Mouse (Mus musculus): Measurements from ENCODE around the gene Nacad. TPM values are rescaled to one million over a fixed set of nuclear protein-coding genes. Genes with fewer than 3 reads are reported as not detected.

Nacad gene
- total RNA-seq, 2 experiments from 2014 or later = 0.62 to 1.2 TPM

DNA sequence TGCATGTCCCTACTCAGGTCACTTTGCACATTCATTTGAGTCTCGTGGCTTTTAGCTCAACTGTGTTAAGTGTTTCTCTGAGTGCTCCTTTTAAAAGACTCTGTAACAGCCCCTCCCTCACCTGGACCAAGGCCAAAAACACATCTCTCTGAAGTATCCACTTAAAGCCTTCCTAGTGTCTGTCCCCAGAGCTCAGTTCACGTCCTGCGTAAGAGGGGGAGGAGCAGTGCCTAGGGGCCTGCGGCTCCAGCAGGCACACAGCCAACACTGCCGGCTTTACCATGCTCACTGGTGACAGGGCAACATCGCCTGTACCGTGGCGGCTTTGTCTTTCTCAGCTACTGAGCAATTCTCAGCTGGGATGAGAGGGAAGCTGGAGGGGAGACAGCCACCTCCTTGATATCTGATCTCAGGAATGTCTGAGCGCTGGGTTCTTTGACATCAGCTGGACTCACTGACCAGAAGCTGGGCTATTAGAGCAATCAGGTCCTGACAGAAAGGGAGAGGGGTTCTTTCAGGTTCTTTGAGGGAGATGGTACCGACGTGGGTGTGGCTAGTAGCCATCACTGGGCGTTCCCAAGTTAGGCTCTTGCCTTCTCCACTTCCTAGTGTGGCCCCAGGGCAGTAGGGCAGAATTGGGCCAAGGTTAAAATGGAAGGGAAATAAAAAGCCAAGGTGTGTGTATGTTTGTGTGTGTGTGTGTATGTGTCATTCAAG is 1.8 kb downstream of the Nacad start:
- DNase-seq = peak in 1 of 2 experiments; percentile 51

DNA sequence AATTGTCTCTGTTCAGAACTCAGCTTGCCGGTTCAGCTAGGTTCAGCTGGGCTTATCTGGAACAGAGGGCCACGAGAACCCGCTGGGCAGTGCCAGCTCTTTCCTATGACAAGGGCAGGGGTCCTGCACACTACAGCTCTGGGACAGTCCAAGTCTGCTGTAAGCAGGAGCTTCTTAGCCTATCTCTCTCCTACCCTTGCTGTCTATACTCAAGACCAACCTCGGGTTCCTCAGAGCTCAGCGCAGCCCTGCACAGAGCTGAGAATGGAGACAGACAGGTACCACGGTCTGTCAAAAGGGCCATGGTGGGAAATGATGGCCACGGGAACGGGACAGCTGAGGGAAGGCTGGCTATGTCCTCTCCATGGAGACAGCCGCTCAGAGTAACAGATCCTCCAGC is 2.6 kb downstream of the Nacad start:
- DNase-seq = no peak

DNA sequence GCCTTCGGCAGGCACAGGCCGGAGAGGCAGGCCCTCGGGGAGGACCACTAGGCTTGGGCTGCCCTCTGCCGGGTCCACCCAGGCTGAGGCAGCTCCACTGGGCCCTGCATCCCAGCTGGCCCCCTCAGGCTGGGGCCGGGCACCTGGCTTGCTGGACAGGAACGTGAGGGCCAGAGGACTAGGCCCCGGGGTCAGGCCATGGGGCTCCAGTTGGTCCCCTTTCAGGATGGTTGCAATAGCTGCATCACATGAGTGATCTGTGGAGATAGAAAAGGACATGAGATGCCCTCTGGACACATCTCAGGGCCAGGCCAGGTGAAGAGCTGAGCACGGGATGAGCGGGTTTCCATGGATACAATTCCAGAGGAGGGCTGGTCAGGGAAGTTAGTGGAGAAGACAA is 3.2 kb downstream of the Nacad start:
- DNase-seq = no peak

DNA sequence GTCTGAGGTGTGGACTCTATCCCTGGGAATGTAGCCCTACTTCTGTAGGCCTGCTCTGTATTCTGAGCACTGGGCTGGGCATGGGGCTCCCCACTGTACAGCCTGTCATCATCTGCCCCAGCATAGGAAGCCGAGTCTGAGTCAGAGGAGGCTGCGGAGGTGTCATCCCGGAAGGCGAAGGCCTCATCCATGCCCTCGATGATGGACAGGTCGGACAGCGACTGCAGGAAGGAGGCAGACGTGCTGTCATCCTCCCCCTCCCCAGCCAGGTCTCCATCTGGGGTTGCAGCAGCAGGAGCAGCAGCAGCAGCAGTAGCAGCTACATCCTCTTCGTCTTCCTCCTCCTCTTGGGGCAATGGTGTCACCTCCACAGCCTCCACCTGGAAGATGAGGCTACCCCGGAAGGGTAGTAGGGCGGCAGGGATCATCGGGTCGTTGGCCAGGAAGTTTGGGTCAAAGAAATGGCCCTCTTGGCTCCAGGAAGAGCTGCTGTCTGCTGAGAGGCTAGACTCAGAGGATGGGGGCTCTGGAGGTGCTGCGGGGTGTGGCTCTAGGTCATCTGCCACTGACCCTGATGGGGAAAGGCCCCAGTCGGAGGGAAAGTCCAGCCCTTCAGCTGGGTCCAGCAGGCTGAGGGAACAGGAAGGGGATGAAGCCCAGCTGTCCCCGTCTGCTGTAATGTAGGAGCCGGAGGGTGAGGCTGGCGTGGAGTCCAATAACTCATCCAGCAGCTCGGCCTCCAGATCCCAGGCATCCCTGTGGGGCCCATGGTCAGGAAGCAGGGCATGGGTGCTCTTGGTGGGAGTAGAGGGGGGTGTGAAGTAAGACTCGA is 4.0 kb downstream of the Nacad start:
- DNase-seq = no peak

DNA sequence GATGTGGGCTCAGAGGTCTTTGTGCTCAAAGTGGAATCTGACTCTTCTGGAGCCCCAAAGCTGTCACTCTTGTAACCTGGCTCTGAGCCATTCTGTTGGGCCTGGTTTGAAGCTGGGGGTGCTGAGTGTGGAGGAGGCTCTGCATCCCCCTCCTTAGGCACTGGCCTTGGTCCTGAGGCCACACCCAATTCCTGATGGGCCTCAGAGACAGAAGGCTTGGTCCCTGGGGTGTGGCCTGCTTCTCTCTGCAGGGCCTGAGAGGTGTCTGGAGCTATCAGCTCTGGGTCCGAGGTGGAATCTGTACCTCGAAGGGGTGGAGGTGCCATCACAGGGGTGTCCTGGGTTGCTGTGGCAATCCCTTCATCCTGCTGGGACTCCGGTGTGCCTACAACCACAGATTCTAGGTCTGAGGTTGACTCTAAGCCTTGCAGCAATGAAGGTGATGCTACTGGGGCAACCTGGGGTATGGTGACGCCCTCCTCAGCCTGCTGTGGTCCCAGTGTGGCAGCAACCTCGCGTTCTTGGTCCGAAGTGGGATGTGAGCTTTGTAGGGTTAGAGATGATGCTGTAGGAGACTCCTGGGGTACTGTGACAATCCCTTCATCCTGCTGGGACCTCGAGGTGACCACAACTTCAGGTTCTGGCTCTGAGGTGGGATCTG is 5.4 kb downstream of the Nacad start:
- no peak for DNase-seq

DNA sequence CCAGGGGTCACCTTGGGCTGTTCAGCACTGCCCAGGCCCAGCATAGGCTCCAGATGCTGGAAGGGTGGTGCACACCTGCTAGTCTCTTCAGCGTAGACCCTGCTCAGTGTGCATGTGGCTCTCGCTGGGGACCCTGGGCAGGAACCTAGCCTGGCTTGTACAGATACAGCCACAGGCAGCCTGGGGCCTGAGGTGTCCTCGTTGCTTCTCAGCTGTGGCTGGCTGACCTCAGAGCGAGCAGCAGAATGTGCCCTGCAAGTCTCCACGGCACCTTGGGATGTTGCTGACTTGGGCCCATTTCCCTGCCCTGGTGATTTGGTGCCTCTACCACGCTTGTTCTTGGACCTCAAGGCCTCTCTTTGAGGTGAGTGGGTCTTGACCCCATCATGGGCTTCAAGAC is 6.0 kb downstream of the Nacad start:
- no peak for DNase-seq

DNA sequence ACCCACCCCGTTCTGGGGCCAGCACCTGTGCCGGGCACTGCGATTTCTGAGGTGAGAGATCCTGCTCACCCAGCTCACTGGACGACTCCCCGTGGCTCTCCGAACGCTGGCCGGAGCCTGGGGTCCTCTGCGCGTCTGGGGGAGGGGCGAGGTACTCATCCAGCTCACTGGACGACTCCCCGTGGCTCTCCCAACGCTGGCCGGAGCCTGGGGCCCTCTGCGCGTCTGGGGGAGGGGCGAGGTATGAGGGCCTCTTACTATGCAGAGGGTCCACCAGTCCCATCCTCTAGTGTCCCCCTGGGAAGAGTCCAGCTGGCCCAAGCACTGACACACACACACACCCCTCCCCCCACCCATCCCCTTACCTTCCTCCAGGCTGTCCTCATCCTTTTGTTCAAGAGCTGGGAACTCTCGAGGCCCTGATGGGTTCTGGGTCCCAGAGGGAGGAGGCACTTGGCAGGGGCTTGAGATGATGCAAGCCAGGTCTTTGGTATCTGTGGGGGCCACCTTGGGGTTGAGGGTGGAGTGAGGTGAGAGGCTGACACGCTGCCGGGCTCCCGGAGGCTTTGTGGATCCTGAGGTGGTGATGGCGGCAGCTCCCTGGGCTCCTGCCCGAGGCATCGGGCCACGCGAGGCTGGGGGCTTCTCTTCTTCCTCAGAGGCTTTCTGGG is 6.7 kb downstream of the Nacad start:
- no peak for DNase-seq

DNA sequence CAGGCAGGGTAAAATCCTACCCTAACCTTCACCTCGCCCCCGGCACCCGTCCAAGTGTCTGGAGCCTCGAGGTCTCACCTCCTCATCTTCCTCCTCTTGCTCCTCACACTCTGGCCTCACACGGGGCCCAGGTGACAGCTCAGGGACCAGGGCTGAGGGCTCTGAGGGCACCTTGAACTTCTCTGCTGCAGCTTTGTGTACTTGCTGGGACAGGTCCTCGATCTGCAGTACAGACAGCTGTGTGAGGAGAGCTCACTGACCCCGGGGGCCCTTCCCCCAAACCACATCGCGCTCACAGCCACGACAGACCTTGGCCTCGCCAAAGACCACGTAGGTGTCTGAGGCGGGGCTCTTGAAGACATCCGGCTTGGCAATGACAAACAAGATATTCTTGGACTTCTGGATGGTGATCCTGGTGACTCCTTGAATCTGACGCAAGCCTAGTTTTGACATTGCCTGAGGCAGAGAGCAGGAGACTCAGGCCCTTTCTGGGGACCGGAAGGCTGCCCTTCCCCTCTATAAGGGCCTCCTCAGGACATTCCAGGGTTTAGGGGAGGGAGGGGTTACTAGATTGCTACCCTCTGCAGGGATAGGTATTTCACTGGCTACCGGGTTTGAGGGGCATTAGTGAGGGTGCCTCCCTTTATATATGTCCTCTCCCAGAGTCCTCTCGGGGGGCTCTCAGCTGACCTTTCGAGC is 7.5 kb downstream of the Nacad start:
- no peak for DNase-seq

DNA sequence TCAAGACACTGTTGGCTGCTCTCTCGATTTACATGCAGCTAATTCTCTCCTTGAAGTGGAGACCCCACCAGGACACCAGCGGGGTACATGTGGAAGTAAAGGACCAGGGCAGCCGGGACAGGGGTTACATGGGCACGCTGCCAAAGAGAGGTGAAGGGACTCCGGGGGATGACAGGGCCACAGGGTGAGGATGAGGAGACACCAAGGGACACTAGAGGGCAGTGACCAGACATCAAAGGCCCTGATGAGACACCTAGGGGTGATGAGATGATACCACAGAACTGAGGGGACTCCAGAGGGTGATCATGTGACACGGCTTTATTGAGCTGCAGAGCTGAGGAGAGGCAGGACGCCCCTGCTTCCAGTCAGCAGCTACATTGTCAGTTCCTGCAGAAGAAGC is 8.3 kb downstream of the Nacad start:
- DNase-seq = no peak

DNA sequence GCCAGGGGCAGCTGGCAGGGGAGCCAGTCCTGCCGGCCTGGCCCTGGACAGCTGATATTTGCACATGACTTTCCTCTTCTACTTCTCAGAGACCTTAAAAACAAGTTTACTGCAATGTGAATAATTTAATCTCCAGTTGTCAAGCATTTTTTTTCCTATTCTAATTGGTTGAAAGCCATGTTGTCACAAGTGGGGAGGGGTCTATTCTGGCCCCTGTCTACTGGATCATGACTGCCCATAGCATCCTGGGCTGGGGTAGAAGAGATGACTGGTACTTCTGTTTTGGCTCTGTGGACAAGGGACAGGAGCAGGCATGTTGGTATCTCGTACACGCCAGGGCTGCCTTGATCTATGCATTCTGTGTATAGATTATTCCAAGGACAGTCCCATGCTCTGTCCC is 9.2 kb downstream of the Nacad start:
- DNase-seq = no peak

DNA sequence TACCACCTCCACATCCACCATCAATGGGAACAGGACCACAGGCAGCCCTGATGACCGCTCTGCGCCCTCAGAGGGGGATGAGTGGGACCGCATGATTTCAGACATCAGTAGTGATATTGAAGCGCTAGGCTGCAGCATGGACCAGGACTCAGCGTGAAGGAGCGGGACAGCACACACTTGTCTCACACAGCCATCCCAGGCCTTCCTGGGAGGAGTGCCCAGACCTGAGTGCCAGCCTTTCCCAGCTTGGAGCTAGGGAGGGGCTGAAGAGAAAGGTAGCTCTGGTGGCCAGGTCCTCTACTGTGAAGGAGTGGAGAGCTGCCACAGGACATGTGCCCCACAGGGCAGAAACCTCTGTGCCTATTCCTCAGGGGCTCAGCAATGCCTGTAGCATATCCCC is 9.6 kb downstream of the Nacad start:
- no peak for DNase-seq

DNA sequence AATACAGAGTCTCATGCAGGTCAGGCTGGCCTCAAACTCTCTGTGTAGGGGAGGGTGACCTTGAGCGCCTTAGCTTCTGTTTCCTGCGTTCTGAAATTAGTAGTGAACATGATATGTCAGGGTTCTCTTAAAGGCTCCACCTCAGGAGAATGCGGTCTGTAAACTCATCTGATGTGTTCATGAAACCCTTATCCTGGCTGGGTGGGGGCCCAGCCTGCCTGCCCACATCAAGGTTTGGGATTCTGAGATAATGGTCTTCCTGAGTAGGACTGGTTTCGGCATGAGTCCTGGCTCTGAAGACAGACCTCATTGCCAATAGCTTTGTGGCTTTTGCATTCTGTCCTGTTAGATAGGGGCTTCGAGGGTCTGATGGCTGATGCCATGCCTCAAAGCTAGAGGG is 10.5 kb downstream of the Nacad start:
- DNase-seq = no peak

DNA sequence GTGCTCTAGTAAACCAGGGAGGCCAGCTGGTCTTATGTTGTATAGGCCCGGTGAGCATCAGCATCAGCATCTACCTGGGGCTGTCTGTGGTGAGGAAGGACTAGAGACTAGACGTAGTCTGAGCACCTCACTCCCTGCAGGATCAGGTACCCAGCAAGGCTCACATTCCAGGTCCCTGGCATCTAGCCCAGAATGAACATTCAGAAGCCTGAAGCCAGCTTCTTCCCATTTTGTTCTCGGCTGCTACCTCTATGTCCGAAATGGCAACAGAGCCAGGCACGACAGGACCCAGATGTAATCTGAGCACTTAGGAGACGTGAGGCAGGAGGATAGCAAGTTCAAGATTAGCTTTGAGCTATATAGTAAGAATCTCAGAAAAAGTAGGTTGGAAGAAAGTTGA is 11.0 kb downstream of the Nacad start:
- no peak for DNase-seq

DNA sequence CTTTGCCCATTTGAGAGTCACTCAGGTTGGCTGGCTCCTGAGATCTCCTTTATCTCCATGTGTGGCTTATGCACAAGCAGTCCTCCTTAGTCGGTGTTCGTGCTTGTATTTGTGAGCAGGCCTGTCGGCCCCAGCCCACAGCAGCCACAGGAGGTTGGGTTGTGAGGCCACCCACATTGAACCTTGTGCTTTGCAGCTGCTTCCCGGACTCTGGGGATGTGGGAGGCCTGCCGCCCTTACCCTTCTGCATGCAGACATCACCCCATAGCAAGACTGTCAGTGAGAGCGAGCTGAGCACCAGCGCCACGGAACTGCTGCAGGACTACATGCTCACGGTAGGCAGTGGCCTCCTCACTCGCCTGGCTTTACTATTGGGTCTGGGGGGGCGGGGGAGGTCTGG is 12.4 kb downstream of the Nacad start:
- DNase-seq = no peak

DNA sequence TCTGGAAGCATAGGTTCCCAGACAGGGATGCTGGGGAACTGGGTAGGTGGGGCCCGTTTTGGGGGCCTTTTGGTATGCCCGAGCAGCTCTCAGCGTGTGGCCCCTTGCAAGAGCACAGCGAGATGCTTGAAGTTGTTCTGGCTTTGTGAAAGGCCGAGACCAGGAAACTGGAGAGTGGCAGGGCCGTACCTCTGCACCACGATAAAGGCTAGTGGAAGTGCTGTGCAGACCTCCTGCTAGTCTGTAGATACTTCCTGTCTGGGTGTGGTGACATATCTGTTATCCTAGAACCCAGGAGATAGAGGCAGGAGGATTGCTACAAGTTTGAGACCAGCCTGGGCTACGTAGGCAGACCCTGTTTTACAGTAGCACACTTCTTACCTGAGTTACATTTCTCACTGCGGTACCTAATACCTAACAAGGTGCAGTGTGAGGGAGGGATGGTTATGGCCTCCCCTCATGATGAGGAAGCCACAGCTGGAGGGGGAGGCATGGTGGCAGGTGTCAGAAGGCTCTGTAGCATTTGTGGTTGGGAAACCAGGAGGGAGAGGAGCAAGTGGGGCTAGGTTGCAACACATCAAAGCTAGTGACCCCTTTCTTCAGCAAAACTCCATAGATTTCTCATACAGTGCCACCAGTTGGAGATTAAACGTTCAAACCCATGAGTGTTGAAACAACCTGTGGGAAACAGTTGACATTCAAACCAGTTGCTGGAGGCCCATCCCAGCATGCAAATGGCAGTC is 14.7 kb downstream of the Nacad start:
- DNase-seq = no peak

DNA sequence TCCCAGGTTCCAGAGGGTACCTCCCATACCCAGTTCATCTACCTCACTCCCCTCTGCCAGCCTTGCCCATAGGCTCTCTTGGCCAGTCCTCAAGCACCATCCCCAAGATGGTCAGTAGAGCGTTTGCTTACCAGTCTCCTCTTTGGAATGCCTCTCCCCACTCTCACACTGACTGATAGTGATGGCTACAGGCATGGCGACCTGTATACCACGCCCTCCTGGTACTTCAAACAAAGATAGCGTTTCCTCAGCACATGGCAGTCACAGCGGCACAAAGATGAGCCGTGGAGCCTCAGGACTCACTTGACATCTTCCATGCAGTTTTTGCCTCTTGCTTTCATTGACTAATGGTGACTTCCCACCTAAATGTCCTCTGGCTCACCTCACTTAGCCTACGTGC is 16.0 kb downstream of the Nacad start:
- no peak for DNase-seq

DNA sequence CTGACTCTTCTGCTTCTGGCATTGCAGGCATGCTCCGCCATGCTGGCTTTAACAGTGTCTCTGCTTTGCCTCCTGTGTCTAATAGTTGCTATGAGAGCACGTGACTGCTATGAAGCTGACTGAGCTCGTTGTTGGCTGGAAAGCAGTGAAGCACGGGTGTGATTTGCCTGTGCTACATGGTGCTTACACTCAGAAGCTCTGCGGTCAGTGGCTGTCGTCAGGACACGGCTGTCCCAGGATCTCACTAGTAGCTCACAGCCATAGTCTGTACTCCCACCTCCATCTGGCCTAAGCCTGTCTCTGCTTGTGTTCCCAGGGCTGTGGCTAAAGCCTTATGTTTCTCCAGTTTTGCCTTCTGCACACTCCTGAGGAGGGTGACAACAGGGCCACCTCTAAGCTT is 17.6 kb downstream of the Nacad start:
- no peak for DNase-seq

DNA sequence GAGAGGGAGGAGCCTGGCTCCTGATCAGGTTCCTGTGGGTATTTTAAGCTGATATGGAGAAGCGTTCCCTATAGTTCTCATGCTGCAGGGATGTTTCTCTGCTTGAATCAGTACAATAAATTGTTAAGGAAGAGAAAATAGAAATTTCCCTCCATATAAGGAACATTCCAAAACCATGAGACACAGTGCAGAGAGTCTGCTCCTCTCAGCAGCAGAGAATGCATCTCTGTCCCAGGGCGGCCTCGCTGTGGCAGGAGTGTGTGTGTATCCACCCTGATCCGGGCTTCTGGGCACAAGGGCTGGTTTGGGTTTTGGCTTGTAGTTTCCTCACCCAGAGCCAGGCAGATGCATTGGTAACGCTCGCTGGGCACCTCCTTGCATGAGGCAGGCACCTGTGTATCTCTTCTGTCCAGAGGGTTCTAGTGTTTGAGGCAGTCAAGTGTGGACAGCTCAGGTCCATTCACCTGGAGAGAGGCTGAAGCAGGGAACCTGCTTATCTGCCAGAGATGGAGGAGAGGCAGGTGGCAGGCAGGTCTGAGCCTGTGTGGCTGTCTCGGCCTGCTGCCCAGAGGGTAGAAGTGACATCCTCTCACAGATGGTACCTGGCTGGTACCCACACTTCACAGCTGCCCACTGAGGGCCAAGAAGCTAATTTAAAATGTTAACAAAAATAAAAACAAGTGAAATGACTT is 18.5 kb downstream of the Nacad start:
- no peak for DNase-seq

DNA sequence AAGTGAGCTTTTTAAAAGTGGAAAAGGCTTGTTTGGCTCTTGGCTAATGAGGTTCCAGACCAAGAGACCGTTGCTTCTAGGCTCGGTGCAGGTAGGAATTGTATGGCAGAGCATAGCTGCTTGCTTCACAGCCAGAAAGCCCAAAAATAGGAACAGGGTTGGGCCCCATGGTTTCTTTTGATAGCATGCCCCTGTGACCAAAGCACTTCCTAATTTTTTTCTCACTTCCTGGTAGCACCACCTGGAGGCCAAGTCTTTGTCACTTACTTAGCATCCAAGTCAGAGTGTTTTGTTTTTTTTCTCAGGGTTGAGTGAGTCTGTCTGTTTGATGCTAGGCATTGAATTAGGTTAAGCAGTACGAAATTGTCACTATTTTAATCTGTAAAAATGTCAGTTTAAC is 19.2 kb downstream of the Nacad start:
- DNase-seq = peak in 1 of 2 experiments; percentile 65

DNA sequence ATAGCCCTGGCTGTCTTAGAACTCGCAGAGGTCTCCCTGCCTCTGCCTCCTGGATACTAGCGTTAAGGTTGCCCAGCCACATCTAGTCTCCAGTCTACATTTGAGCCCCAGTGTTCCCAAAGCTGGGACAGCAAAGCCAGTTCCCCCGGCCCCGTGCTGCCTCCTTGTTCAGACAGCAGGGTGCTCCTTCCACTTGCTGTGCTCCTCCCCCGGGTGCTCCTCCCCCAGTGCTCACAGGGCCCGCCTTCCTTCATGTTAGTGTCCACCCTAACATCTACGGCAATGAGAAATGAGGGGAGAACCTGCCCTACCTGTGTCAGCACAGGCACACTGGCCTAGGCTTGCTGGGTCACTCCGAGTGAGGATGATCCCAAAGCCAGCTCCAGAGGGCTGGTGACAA is 20.1 kb downstream of the Nacad start:
- DNase-seq = no peak

DNA sequence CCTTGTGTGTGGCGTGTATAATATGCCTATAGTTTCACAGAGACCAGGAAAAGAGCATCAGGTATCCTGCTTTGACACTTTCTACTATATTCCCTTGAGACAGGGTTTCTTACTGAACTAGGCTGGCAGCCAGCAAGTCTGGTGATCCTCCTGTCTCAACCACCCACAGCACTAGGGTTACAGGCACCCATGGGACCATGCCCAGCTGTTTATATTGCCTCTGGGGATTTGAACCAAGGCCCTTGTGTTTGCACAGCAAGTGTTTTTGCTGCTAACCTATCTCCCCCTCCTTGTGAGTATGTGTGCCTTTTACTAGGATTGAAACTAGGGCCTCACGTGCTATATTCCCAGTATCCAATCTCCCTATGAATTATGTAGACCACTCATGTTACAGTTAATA is 24.3 kb downstream of the Nacad start:
- DNase-seq = no peak
